Mouse (Mus musculus) CH12.LX (cell line): Measurements from ENCODE around the gene Blnk. TPM values are rescaled to one million over a fixed set of nuclear protein-coding genes. Genes with fewer than 3 reads are reported as not detected.

Experiments
- DNase-seq: peaks from one replicate; pipeline ENCODE4 v3.0.0-alpha.2; 2013; ENCODE audit errors: extremely low read depth
- H3K27ac ChIP-seq: 2 replicates; pipeline ENCODE4 v1.5.1; 2012; ENCODE audit warnings: low read depth, mild to moderate bottlenecking, control low read depth, moderate library complexity; ENCODE audit not compliant: insufficient read depth
- H3K27me3 ChIP-seq: replicated peaks from 2 replicates; pipeline ENCODE3; 2012; ENCODE audit warnings: inconsistent platforms
- H3K36me3 ChIP-seq, 2 experiments: replicated peaks in 1 of 2; 2 replicates each; pipeline versions ENCODE3 to v1.6.1; 2012; ENCODE audit warnings: inconsistent platforms in 1 of 2, low read length in 1 of 2, mild to moderate bottlenecking in 1 of 2, mixed read lengths in 1 of 2, moderate library complexity in 1 of 2; ENCODE audit not compliant: control insufficient read depth in 1 of 2, insufficient read depth in 1 of 2
- H3K4me1 ChIP-seq, 2 experiments: 2 replicates each; pipeline ENCODE4 v1.6.1; 2012; ENCODE audit warnings: inconsistent platforms in 1 of 2, moderate library complexity in 1 of 2; ENCODE audit not compliant: insufficient read depth in 2 of 2, control insufficient read depth in 1 of 2
- H3K4me2 ChIP-seq: 2 replicates; pipeline ENCODE4 v1.6.1; 2012; ENCODE audit warnings: low read depth, mild to moderate bottlenecking, control low read depth; ENCODE audit not compliant: poor library complexity, insufficient read depth, severe bottlenecking
- H3K4me3 ChIP-seq, 3 experiments: fragments of 150-350 bp in 1 of 3; sonication (generic) in 1 of 3; replicated peaks in 1 of 3; 2 replicates each; pipeline versions ENCODE3 to v1.5.1; 2011 to 2012; ENCODE audit warnings: low read depth in 2 of 3, low read length in 2 of 3, mild to moderate bottlenecking in 2 of 3, moderate library complexity in 2 of 3, control low read depth in 1 of 3, improper control_type of control experiment in 1 of 3, inconsistent platforms in 1 of 3, mixed read lengths in 1 of 3; ENCODE audit not compliant: poor library complexity in 1 of 3
- H3K79me2 ChIP-seq: replicated peaks from 2 replicates; pipeline ENCODE4 v1.6.1; 2012; ENCODE audit warnings: mild to moderate bottlenecking, moderate library complexity; ENCODE audit not compliant: control insufficient read depth, poor library complexity, insufficient read depth, severe bottlenecking; ENCODE audit errors: extremely low read depth
- H3K9ac ChIP-seq: 2 replicates; pipeline ENCODE4 v1.6.1; 2012; ENCODE audit warnings: low read depth, mild to moderate bottlenecking, control low read depth, moderate library complexity; ENCODE audit not compliant: insufficient read depth
- H3K9me3 ChIP-seq: replicated peaks from 2 replicates; pipeline ENCODE3; 2012; ENCODE audit warnings: low read length, inconsistent platforms, mixed read lengths
- BHLHE40 ChIP-seq: IDR thresholded peaks from 2 replicates; pipeline ENCODE4 v1.6.1; 2011; ENCODE audit warnings: mild to moderate bottlenecking, low read depth, low read length, improper control_type of control experiment
- CHD1 ChIP-seq: IDR thresholded peaks from 2 replicates; pipeline ENCODE4 v1.6.1; 2012; ENCODE audit warnings: low read depth, low read length, improper control_type of control experiment, inconsistent platforms
- CHD2 ChIP-seq: IDR thresholded peaks from 2 replicates; pipeline ENCODE4 v1.6.1; 2011; ENCODE audit warnings: low read length, improper control_type of control experiment
- CTCF ChIP-seq, 2 experiments: IDR thresholded peaks in 1 of 2; conservative IDR thresholded peaks in 1 of 2; 2 replicates each; pipeline ENCODE4 v1.5.1; 2011 to 2012; ENCODE audit warnings: low read depth in 2 of 2, low read length in 2 of 2, improper control_type of control experiment in 1 of 2, inconsistent platforms in 1 of 2, mild to moderate bottlenecking in 1 of 2, moderate library complexity in 1 of 2
- E2F4 ChIP-seq: IDR thresholded peaks from 2 replicates; pipeline ENCODE4 v1.6.1; 2011; ENCODE audit warnings: low read depth, low read length, improper control_type of control experiment; ENCODE audit not compliant: insufficient replicate concordance
- ELF1 ChIP-seq: IDR thresholded peaks from 2 replicates; pipeline ENCODE4 v1.6.1; 2014; ENCODE audit warnings: low read depth, mild to moderate bottlenecking, inconsistent platforms, low read length, improper control_type of control experiment
- EP300 ChIP-seq: IDR thresholded peaks from 2 replicates; pipeline ENCODE4 v1.6.1; 2011; ENCODE audit warnings: low read length, improper control_type of control experiment
- ETS1 ChIP-seq: conservative IDR thresholded peaks from 2 replicates; pipeline ENCODE4 v1.6.1; 2012; ENCODE audit warnings: low read depth, mild to moderate bottlenecking, inconsistent platforms, low read length, improper control_type of control experiment, moderate library complexity
- GABPA ChIP-seq: IDR thresholded peaks from 2 replicates; pipeline ENCODE4 v1.6.1; 2012; ENCODE audit warnings: low read depth, low read length, improper control_type of control experiment, inconsistent platforms; ENCODE audit not compliant: insufficient replicate concordance
- HCFC1 ChIP-seq: IDR thresholded peaks from 2 replicates; pipeline ENCODE4 v1.6.1; 2012; ENCODE audit warnings: low read depth, mild to moderate bottlenecking, inconsistent platforms, low read length, improper control_type of control experiment
- IRF4 ChIP-seq: IDR thresholded peaks from 2 replicates; pipeline ENCODE4 v1.6.1; 2014; ENCODE audit warnings: low read depth, mild to moderate bottlenecking, inconsistent platforms, low read length, improper control_type of control experiment
- JUND ChIP-seq: conservative IDR thresholded peaks from 2 replicates; pipeline ENCODE4 v1.6.1; 2011; ENCODE audit warnings: low read depth, low read length, improper control_type of control experiment
- KAT2A ChIP-seq: IDR thresholded peaks from 2 replicates; pipeline ENCODE4 v1.6.1; 2012; ENCODE audit warnings: low read length, improper control_type of control experiment, inconsistent platforms; ENCODE audit not compliant: insufficient replicate concordance
- MAFK ChIP-seq: IDR thresholded peaks from 2 replicates; pipeline ENCODE4 v1.6.1; 2011; ENCODE audit warnings: low read length, improper control_type of control experiment; ENCODE audit not compliant: insufficient replicate concordance
- MAX ChIP-seq: IDR thresholded peaks from 2 replicates; pipeline ENCODE4 v1.6.1; 2011; ENCODE audit warnings: low read length, improper control_type of control experiment
- MAZ ChIP-seq: IDR thresholded peaks from 2 replicates; pipeline ENCODE4 v1.6.1; 2012; ENCODE audit warnings: low read depth, mild to moderate bottlenecking, inconsistent platforms, low read length, improper control_type of control experiment, moderate library complexity
- MEF2A ChIP-seq: IDR thresholded peaks from 2 replicates; pipeline ENCODE4 v1.6.1; 2014; ENCODE audit warnings: low read depth, mild to moderate bottlenecking, inconsistent platforms, low read length, improper control_type of control experiment, borderline replicate concordance
- MXI1 ChIP-seq: IDR thresholded peaks from 2 replicates; pipeline ENCODE4 v1.6.1; 2011; ENCODE audit warnings: mild to moderate bottlenecking, low read depth, low read length, improper control_type of control experiment
- MYC ChIP-seq: IDR thresholded peaks from 2 replicates; pipeline ENCODE4 v1.6.1; 2011; ENCODE audit warnings: low read depth, mild to moderate bottlenecking, improper control_type of control experiment, low read length
- NELFE ChIP-seq: IDR thresholded peaks from 2 replicates; pipeline ENCODE4 v1.6.1; 2011; ENCODE audit warnings: low read depth, low read length, improper control_type of control experiment
- POLR2A ChIP-seq: IDR thresholded peaks from 2 replicates; pipeline ENCODE4 v1.6.1; 2011; ENCODE audit warnings: low read depth, mild to moderate bottlenecking, improper control_type of control experiment, low read length
- POLR2AphosphoS2 ChIP-seq: IDR thresholded peaks from 2 replicates; pipeline ENCODE4 v1.6.1; 2011; ENCODE audit warnings: low read depth, low read length, improper control_type of control experiment
- RAD21 ChIP-seq: IDR thresholded peaks from 2 replicates; pipeline ENCODE4 v1.6.1; 2011; ENCODE audit warnings: low read depth, mild to moderate bottlenecking, low read length, improper control_type of control experiment, moderate library complexity
- RCOR1 ChIP-seq: conservative IDR thresholded peaks from 2 replicates; pipeline ENCODE4 v1.6.1; 2012; ENCODE audit warnings: low read depth, mild to moderate bottlenecking, inconsistent platforms, low read length, improper control_type of control experiment
- SIN3A ChIP-seq: IDR thresholded peaks from 2 replicates; pipeline ENCODE4 v1.6.1; 2012; ENCODE audit warnings: low read length, improper control_type of control experiment, inconsistent platforms
- TBP ChIP-seq: conservative IDR thresholded peaks from 2 replicates; pipeline ENCODE4 v1.6.1; 2011; ENCODE audit warnings: low read depth, low read length, improper control_type of control experiment
- TCF12 ChIP-seq: IDR thresholded peaks from 2 replicates; pipeline ENCODE4 v1.6.1; 2014; ENCODE audit warnings: low read depth, mild to moderate bottlenecking, inconsistent platforms, low read length, improper control_type of control experiment
- UBTF ChIP-seq: IDR thresholded peaks from 2 replicates; pipeline ENCODE4 v1.6.1; 2012; ENCODE audit warnings: low read depth, mild to moderate bottlenecking, inconsistent platforms, low read length, improper control_type of control experiment, moderate library complexity
- USF1 ChIP-seq: IDR thresholded peaks from 2 replicates; pipeline ENCODE4 v1.6.1; 2014; ENCODE audit warnings: low read depth, mild to moderate bottlenecking, inconsistent platforms, low read length, improper control_type of control experiment
- ZC3H11A ChIP-seq: IDR thresholded peaks from 2 replicates; pipeline ENCODE4 v1.6.1; 2012; ENCODE audit warnings: low read depth, mild to moderate bottlenecking, inconsistent platforms, low read length, improper control_type of control experiment
- ZKSCAN1 ChIP-seq: IDR thresholded peaks from 2 replicates; pipeline ENCODE4 v1.6.1; 2012; ENCODE audit warnings: low read depth, inconsistent platforms, low read length, improper control_type of control experiment, borderline replicate concordance
- ZMIZ1 ChIP-seq: IDR thresholded peaks from 2 replicates; pipeline ENCODE4 v1.6.1; 2012; ENCODE audit warnings: low read depth, mild to moderate bottlenecking, inconsistent platforms, low read length, improper control_type of control experiment
- ZNF384 ChIP-seq: IDR thresholded peaks from 2 replicates; pipeline ENCODE4 v1.6.1; 2012; ENCODE audit warnings: low read depth, low read length, improper control_type of control experiment, inconsistent platforms
- dilution Hi-C: fragments of 300-500 bp; cut with MboI; formaldehyde crosslinking; loops from 2 replicates; pipeline ENCODE4 v1.14.3; 2020; ENCODE audit warnings: low sequenced_read_pairs; ENCODE audit not compliant: extremely low pct_unique_long_range_greater_than_20kb, extremely low pct_ligation_motif_present
- in situ Hi-C: fragments of 300-500 bp; cut with MboI; formaldehyde crosslinking; loops from 3 replicates; pipeline ENCODE4 v1.14.3; 2019; ENCODE audit warnings: low sequenced_read_pairs, low pct_ligation_motif_present, low pct_unique_long_range_greater_than_20kb, mixed read lengths
- polyA plus RNA-seq: library from polyadenylated mRNA; unstranded; fragments of >175 nt; gene quantifications from 2 replicates; pipeline ENCODE4 v1.2.1, GENCODE M21; 2012; ENCODE audit warnings: low read depth; ENCODE audit not compliant: insufficient read length
- total RNA-seq, 2 experiments: library from RNA; depleted of rRNA; stranded (reverse); fragments of 300-350 nt in 1 of 2; fragments of >200 nt in 1 of 2; gene quantifications; 2 replicates each; pipeline ENCODE4 v1.2.3; 2012 to 2014

Blnk gene
- total and polyA plus RNA-seq, 3 experiments = 86.8 to 284 (median 101) TPM

GRCm38 (mm10) chr19:40995449-40996401 is 1.4 kb upstream of the Blnk start (continued):
- TF ChIP-seq ZC3H11A = no peak
- peak; percentile 80; the same call in 1 of the 2 replicates for TF ChIP-seq RCOR1
- TF ChIP-seq MYC = peak; percentile 86
- TF ChIP-seq UBTF = peak; percentile 43; the same call in 1 of the 2 replicates
- peak; percentile 80 for TF ChIP-seq MAX
- peak; percentile 98 for TF ChIP-seq TCF12
- no peak; the same call in 1 of the 2 replicates for TF ChIP-seq ZKSCAN1
- TF ChIP-seq GABPA = no peak
- no peak for TF ChIP-seq E2F4
- TF ChIP-seq MEF2A = peak; percentile 94

- Histone ChIP-seq H3K27me3 (no peaks in the 10 kb centered on the region), H3K4me1 (peaks cover 25 to 61% of the 10 kb centered on the region in 2 experiments), H3K27ac (peak overlapping the region; percentile 99), H3K9me3 (no peaks in the 10 kb centered on the region), H3K4me2 (peak overlapping the region; percentile 98), H3K9ac (peak overlapping the region; percentile 74), H3K36me3 (peaks cover 0 to 7% of the 10 kb centered on the region in 2 experiments), H3K4me3 (peak overlapping the region in 2 of 3 experiments; percentile 21 to 44), H3K79me2 (peaks cover 40% of the 10 kb centered on the region)
- dilution Hi-C loops = no loop called here
- in situ Hi-C loops = no loop called here
- DNase-seq = no peak
- no peak for TF ChIP-seq SIN3A
- no peak for TF ChIP-seq ZKSCAN1
- TF ChIP-seq IRF4 = no peak
- no peak; the same call in 1 of the 2 replicates for TF ChIP-seq ETS1
- 0 out of 2 replicates have a peak, but pooled peaks have one; percentile 32 for TF ChIP-seq KAT2A
- TF ChIP-seq NELFE = 0 out of 2 replicates have a peak, but pooled peaks have one; percentile 20
- no peak for TF ChIP-seq POLR2AphosphoS2
- TF ChIP-seq RAD21 = no peak
- no peak for TF ChIP-seq ZMIZ1
- TF ChIP-seq TCF12 = peak; percentile 11; the same call in 1 of the 2 replicates
- TF ChIP-seq CHD2 = peak; percentile 65
- no peak for TF ChIP-seq ZNF384
- no peak for TF ChIP-seq RCOR1
- TF ChIP-seq ZC3H11A = no peak
- no peak for TF ChIP-seq HCFC1
- no peak for TF ChIP-seq MAFK
- TF ChIP-seq MXI1 = peak; percentile 37; the same call in 1 of the 2 replicates
- TF ChIP-seq GABPA = no peak
- no peak for TF ChIP-seq JUND
- no peak for TF ChIP-seq BHLHE40
- no peak for TF ChIP-seq CTCF (conservative IDR thresholded peaks at IDR 0.05 in 1 of 2, IDR thresholded peaks at IDR 0.05 in 1 of 2; ENCODE audit: low read depth in 2 of 2, low read length in 2 of 2)
- no peak for TF ChIP-seq E2F4
- TF ChIP-seq CHD1 = peak; percentile 12; the same call in 1 of the 2 replicates
- no peak for TF ChIP-seq TBP
- TF ChIP-seq MEF2A = 0 out of 2 replicates have a peak, but pooled peaks have one; percentile 11
- no peak for TF ChIP-seq ELF1
- TF ChIP-seq MYC = no peak
- TF ChIP-seq MAZ = no peak; the same call in 1 of the 2 replicates
- TF ChIP-seq MAX = 0 out of 2 replicates have a peak, but pooled peaks have one; percentile 38
- TF ChIP-seq EP300 = no peak
- TF ChIP-seq POLR2A = no peak; the same call in 1 of the 2 replicates
- no peak for TF ChIP-seq USF1
These were observed 576 bp upstream of the Blnk start for GRCm38 (mm10) chr19:40994911-40995310.
